Mouse (Mus musculus) central nervous system, embryonic 14 days (tissue): ENCODE results near the gene Gm17584. TPM values are rescaled to one million over a fixed set of nuclear protein-coding genes. Genes with fewer than 3 reads are reported as not detected.

Experiments used
- polyA plus RNA-seq: library from polyadenylated mRNA; depleted of rRNA; stranded (reverse); fragments of >200 nt; gene quantifications from 2 replicates; pipeline ENCODE4 v1.2.3, GENCODE M21; 2012; rRNA removed

Gene Gm17584
- not detected in 2 replicates for polyA plus RNA-seq

GRCm38 (mm10) chrX:124500263-124500662 lies at the start of gene Gm17584:
TSS of gene Gm17584 (plus strand) at chrX:124500563.

Other genes starting within 250 kb of the Gm17584 start
- gene Gm17469, start 129.3 kb downstream of the Gm17584 start, polyA plus RNA-seq = not detected in 2 replicates